In the genomic region with DNA sequence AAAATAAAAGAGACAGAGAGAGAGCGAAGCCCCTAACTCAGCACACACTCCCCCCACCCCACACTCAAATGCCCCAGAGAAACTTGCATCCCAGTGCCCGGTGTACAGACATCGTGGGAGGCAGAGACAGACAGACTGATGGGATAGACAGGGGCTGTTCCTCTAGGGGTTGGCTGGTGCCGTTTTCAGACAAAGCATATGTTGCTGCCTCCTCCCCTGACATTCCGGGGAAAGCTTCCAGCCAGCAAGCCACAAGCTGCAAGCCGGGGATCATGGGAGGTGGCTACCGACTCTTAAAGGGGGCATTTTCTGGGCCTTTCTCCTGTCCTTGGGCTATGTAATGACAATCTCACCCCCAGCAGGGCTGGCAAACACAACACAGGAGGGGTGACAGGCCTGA, we compare ENCODE assay signal across 29 mouse cellular contexts. TPM values are rescaled to one million over a fixed set of nuclear protein-coding genes. Genes with fewer than 3 reads are reported as not detected.
DNase-seq lines count a peak whose midpoint lies in the region; ATAC-seq and TF ChIP-seq lines count a peak whose summit lies in the region.
"Had no signal": no experiment of that assay in that cellular context is flagged by ENCODE, and none has a peak within 500 bp of the region (broad histone marks: within the 10 kb centered on the region; RNA-seq: fewer than 3 reads in every experiment).

No protein-coding gene starts in this region.

- 60% methylated on average over 7 of the region's 7 CpGs for WGBS in forebrain, embryonic 15.5 days
- 66% methylated on average over 7 of the region's 7 CpGs for WGBS in forebrain, embryonic 11.5 days
- 71% methylated on average over 7 of the region's 7 CpGs for WGBS in midbrain, embryonic 16.5 days
- WGBS in midbrain, embryonic 11.5 days, result 60% methylated on average over 7 of the region's 7 CpGs
- WGBS in hindbrain, embryonic 16.5 days, result 59% methylated on average over 7 of the region's 7 CpGs
- WGBS in intestine, postnatal 0 days, result 61% methylated on average over 7 of the region's 7 CpGs

- H3K27me3 ChIP-seq in forebrain, embryonic 15.5 days, result peaks cover 64% of the 10 kb centered on the region
- peaks cover 52% of the 10 kb centered on the region for H3K27me3 ChIP-seq in forebrain, embryonic 11.5 days (ENCODE audit: control insufficient read depth, insufficient read depth, low read length)
- H3K27me3 ChIP-seq in midbrain, embryonic 16.5 days (ENCODE audit: control insufficient read depth, insufficient read depth, low read depth, low read length), result peaks cover 43% of the 10 kb centered on the region
- H3K27me3 ChIP-seq in midbrain, embryonic 11.5 days (ENCODE audit: control insufficient read depth, insufficient read depth, low read length), result peaks cover 52% of the 10 kb centered on the region
- H3K27me3 ChIP-seq in hindbrain, embryonic 16.5 days (replicated peaks; ENCODE audit: control insufficient read depth, insufficient read depth, low read length), result peaks cover 44% of the 10 kb centered on the region
- H3K27me3 ChIP-seq in intestine, postnatal 0 days (replicated peaks; ENCODE audit: control insufficient read depth, insufficient read depth, low read length), result peaks cover 54% of the 10 kb centered on the region

- peak overlapping the region; percentile 84 for H3K4me2 ChIP-seq in forebrain, embryonic 15.5 days (replicated peaks)
- H3K4me2 ChIP-seq in forebrain, embryonic 11.5 days (ENCODE audit: low read depth, low read length, severe bottlenecking), result no peak overlapping the region
- peak overlapping the region; percentile 88 for H3K4me2 ChIP-seq in midbrain, embryonic 16.5 days (ENCODE audit: low read length)
- no peak overlapping the region for H3K4me2 ChIP-seq in midbrain, embryonic 11.5 days
- peak overlapping the region; percentile 87 for H3K4me2 ChIP-seq in hindbrain, embryonic 16.5 days (ENCODE audit: low read length)
- no peak overlapping the region for H3K4me2 ChIP-seq in intestine, postnatal 0 days (replicated peaks; ENCODE audit: low read depth)
- H3K4me2 ChIP-seq: heart, embryonic 13.5 days; neural tube, embryonic 12.5 days had no signal

- no peaks in the 10 kb centered on the region for H3K36me3 ChIP-seq in forebrain, embryonic 15.5 days
- no peaks in the 10 kb centered on the region for H3K36me3 ChIP-seq in forebrain, embryonic 11.5 days (ENCODE audit: control insufficient read depth, insufficient read depth, low read length)
- H3K36me3 ChIP-seq in midbrain, embryonic 16.5 days (ENCODE audit: control insufficient read depth, insufficient read depth, low read length), result no peaks in the 10 kb centered on the region
- no peaks in the 10 kb centered on the region for H3K36me3 ChIP-seq in midbrain, embryonic 11.5 days (ENCODE audit: control insufficient read depth, insufficient read depth, low read length)
- no peaks in the 10 kb centered on the region for H3K36me3 ChIP-seq in hindbrain, embryonic 16.5 days (ENCODE audit: control insufficient read depth, insufficient read depth, low read length)
- no peaks in the 10 kb centered on the region for H3K36me3 ChIP-seq in intestine, postnatal 0 days (ENCODE audit: control insufficient read depth, insufficient read depth)
- H3K36me3 ChIP-seq: heart, embryonic 13.5 days; neural tube, embryonic 12.5 days had no signal

- no peak for DNase-seq in forebrain, embryonic 11.5 days (ENCODE audit: low spot score)
- DNase-seq in layer of hippocampus, adult 2 months (ENCODE audit: low spot score in 2 of 2), result no peak
- DNase-seq in layer of hippocampus, adult 9-10 months (ENCODE audit: low spot score), result no peak
- DNase-seq in midbrain, embryonic 11.5 days (ENCODE audit: low spot score, missing footprints), result no peak
- DNase-seq: adrenal gland, postnatal 10 days; cerebellum, adult 8-10 months; cerebellum, postnatal 36 days; gastrocnemius, postnatal 36 days; heart, adult 2 months; heart, postnatal 14 days; kidney, adult 2 months; lung, postnatal 4 days; thymus, adult 2 months; thymus, postnatal 4 days had no signal

- peaks cover 16% of the 10 kb centered on the region for H3K4me1 ChIP-seq in forebrain, embryonic 15.5 days
- H3K4me1 ChIP-seq in forebrain, embryonic 11.5 days (replicated peaks; ENCODE audit: control insufficient read depth, insufficient read depth, low read length), result peaks cover 10% of the 10 kb centered on the region
- peaks cover 10% of the 10 kb centered on the region; the same call in 1 of the 2 replicates for H3K4me1 ChIP-seq in midbrain, embryonic 16.5 days (ENCODE audit: control insufficient read depth, insufficient read depth, low read length)
- peaks cover 12% of the 10 kb centered on the region for H3K4me1 ChIP-seq in midbrain, embryonic 11.5 days (ENCODE audit: control insufficient read depth, insufficient read depth, low read length)
- H3K4me1 ChIP-seq in hindbrain, embryonic 16.5 days (ENCODE audit: control insufficient read depth, insufficient read depth, low read depth, low read length), result peaks cover 15% of the 10 kb centered on the region
- no peaks in the 10 kb centered on the region for H3K4me1 ChIP-seq in intestine, postnatal 0 days (replicated peaks; ENCODE audit: control insufficient read depth, insufficient read depth, low read length)

- H3K9ac ChIP-seq in forebrain, embryonic 15.5 days (replicated peaks), result no peak overlapping the region
- H3K9ac ChIP-seq in forebrain, embryonic 11.5 days (ENCODE audit: low read length), result no peak overlapping the region
- 0 out of 2 replicates have a peak overlapping the region, but pooled peaks have one; percentile 38 for H3K9ac ChIP-seq in midbrain, embryonic 16.5 days (ENCODE audit: low read depth, low read length)
- H3K9ac ChIP-seq in midbrain, embryonic 11.5 days (ENCODE audit: low read length), result no peak overlapping the region
- H3K9ac ChIP-seq in hindbrain, embryonic 16.5 days (ENCODE audit: low read depth, low read length), result peak overlapping the region; percentile 17
- H3K9ac ChIP-seq in intestine, postnatal 0 days (ENCODE audit: low read depth, low read length), result no peak overlapping the region
- H3K9ac ChIP-seq: heart, embryonic 13.5 days; neural tube, embryonic 12.5 days had no signal

- TF ChIP-seq CTCF in layer of hippocampus, adult 2 months (conservative IDR thresholded peaks at IDR 0.05), result no peak
- TF ChIP-seq CTCF in intestine, postnatal 0 days (IDR thresholded peaks at IDR 0.05; ENCODE audit: low read depth), result no peak

- H3K4me3 ChIP-seq in forebrain, embryonic 15.5 days, result 0 out of 2 replicates have a peak overlapping the region, but pooled peaks have one; percentile 45
- H3K4me3 ChIP-seq in forebrain, embryonic 11.5 days (ENCODE audit: low read depth, low read length), result no peak overlapping the region
- H3K4me3 ChIP-seq in layer of hippocampus, adult 2 months, result peak overlapping the region; percentile 78
- peak overlapping the region; percentile 64 for H3K4me3 ChIP-seq in midbrain, embryonic 16.5 days (ENCODE audit: low read depth, low read length)
- no peak overlapping the region for H3K4me3 ChIP-seq in midbrain, embryonic 11.5 days (ENCODE audit: low read depth, low read length)
- H3K4me3 ChIP-seq in hindbrain, embryonic 16.5 days (ENCODE audit: low read length), result peak overlapping the region; percentile 64; the same call in 1 of the 2 replicates
- no peak overlapping the region for H3K4me3 ChIP-seq in intestine, postnatal 0 days (ENCODE audit: low read depth, low read length)
- H3K4me3 ChIP-seq: heart, adult 2 months; heart, embryonic 13.5 days; neural tube, embryonic 12.5 days had no signal

- no peaks in the 10 kb centered on the region for H3K9me3 ChIP-seq in forebrain, embryonic 15.5 days
- H3K9me3 ChIP-seq in forebrain, embryonic 11.5 days (ENCODE audit: control insufficient read depth, low read length), result no peaks in the 10 kb centered on the region
- no peaks in the 10 kb centered on the region for H3K9me3 ChIP-seq in midbrain, embryonic 16.5 days (replicated peaks; ENCODE audit: control insufficient read depth, low read length, poor library complexity, severe bottlenecking)
- no peaks in the 10 kb centered on the region for H3K9me3 ChIP-seq in midbrain, embryonic 11.5 days (ENCODE audit: control insufficient read depth, low read length)
- no peaks in the 10 kb centered on the region; the same call in 1 of the 2 replicates for H3K9me3 ChIP-seq in hindbrain, embryonic 16.5 days (ENCODE audit: control insufficient read depth, low read length)
- H3K9me3 ChIP-seq in intestine, postnatal 0 days (ENCODE audit: control insufficient read depth), result no peaks in the 10 kb centered on the region
- H3K9me3 ChIP-seq: heart, embryonic 13.5 days had no signal

- ATAC-seq in forebrain, embryonic 15.5 days (replicated peaks), result no peak
- no peak for ATAC-seq in forebrain, embryonic 11.5 days (replicated peaks; ENCODE audit: low FRiP score)
- ATAC-seq in midbrain, embryonic 16.5 days, result no peak
- no peak for ATAC-seq in midbrain, embryonic 11.5 days (ENCODE audit: low FRiP score)
- ATAC-seq in hindbrain, embryonic 16.5 days, result no peak
- no peak for ATAC-seq in intestine, postnatal 0 days
- ATAC-seq: activated CD4-positive, CD25-positive, alpha-beta regulatory T cell, adult 4 months had no signal

- no peak overlapping the region for H3K27ac ChIP-seq in forebrain, embryonic 15.5 days (replicated peaks)
- no peak overlapping the region for H3K27ac ChIP-seq in forebrain, embryonic 11.5 days (ENCODE audit: low read depth, low read length)
- H3K27ac ChIP-seq in layer of hippocampus, adult 2 months, result peak overlapping the region; percentile 91; the same call in 1 of the 2 replicates
- H3K27ac ChIP-seq in midbrain, embryonic 16.5 days (ENCODE audit: low read length), result no peak overlapping the region
- no peak overlapping the region for H3K27ac ChIP-seq in midbrain, embryonic 11.5 days (ENCODE audit: low read depth, low read length)
- H3K27ac ChIP-seq in hindbrain, embryonic 16.5 days (ENCODE audit: low read depth, low read length), result no peak overlapping the region
- no peak overlapping the region for H3K27ac ChIP-seq in intestine, postnatal 0 days (ENCODE audit: low read depth, low read length)
- H3K27ac ChIP-seq: heart, adult 2 months; heart, embryonic 13.5 days; kidney, postnatal 0 days; neural tube, embryonic 12.5 days; stomach, postnatal 0 days had no signal

RNA-seq across cellular contexts. Expression of gene Fam43b, which starts 2.6 kb away (rescaled TPM):
- polyA plus RNA-seq in forebrain, embryonic 15.5 days (2015; fragmentation: Nextera tagmentation; extraction: Ambion mirVana), result 4.7 and 7.2 TPM in 2 replicates
- polyA plus RNA-seq in forebrain, embryonic 11.5 days (2014; fragmentation: Nextera tagmentation; extraction: Ambion mirVana), result not detected in 2 replicates
- total RNA-seq in layer of hippocampus, adult 2 months (2021), result 10 to 100 TPM; 26.5 to 33.1 TPM
- 11.5 and 15.9 TPM in 2 replicates for polyA plus RNA-seq in midbrain, embryonic 16.5 days (2015; fragmentation: Nextera tagmentation; extraction: Ambion mirVana)
- polyA plus RNA-seq in midbrain, embryonic 11.5 days (2014; fragmentation: Nextera tagmentation; extraction: Ambion mirVana), result 0.14 TPM in 1 of 2 replicates, not detected in the other
- 16.6 and 17.3 TPM in 2 replicates for polyA plus RNA-seq in hindbrain, embryonic 16.5 days (2015; fragmentation: Nextera tagmentation; extraction: Ambion mirVana)
- polyA plus RNA-seq in intestine, postnatal 0 days (2015; fragmentation: Nextera tagmentation; extraction: Ambion mirVana), result not detected in 2 replicates
- total RNA-seq: gastrocnemius, adult 18-20 months; gastrocnemius, postnatal 36 days; heart, adult 2 months; heart, postnatal 14 days; liver, adult 2 months; megakaryocyte-erythroid progenitor cell, adult 5-6 weeks had no signal
- polyA plus RNA-seq: activated CD4-positive, CD25-positive, alpha-beta regulatory T cell, adult 4 months; heart, adult 2 months; heart, embryonic 13.5 days; kidney, adult 2 months; large intestine, adult 2 months; limb, embryonic 11.5 days; liver, adult 2 months; liver, embryonic 16.5 days; stomach, postnatal 0 days; thymus, adult 2 months had no signal

RNA-seq across cellular contexts. Expression of gene Cda, which starts 25.9 kb away (rescaled TPM):
- polyA plus RNA-seq in forebrain, embryonic 15.5 days (2015; fragmentation: Nextera tagmentation; extraction: Ambion mirVana), result 1.4 and 2.2 TPM in 2 replicates
- 1.9 and 2.2 TPM in 2 replicates for polyA plus RNA-seq in forebrain, embryonic 11.5 days (2014; fragmentation: Nextera tagmentation; extraction: Ambion mirVana)
- 1 to 10 TPM; 1.9 to 3.2 TPM for total RNA-seq in layer of hippocampus, adult 2 months (2021)
- polyA plus RNA-seq in midbrain, embryonic 16.5 days (2015; fragmentation: Nextera tagmentation; extraction: Ambion mirVana), result 4.4 and 4.8 TPM in 2 replicates
- 1.7 and 2.0 TPM in 2 replicates for polyA plus RNA-seq in midbrain, embryonic 11.5 days (2014; fragmentation: Nextera tagmentation; extraction: Ambion mirVana)
- polyA plus RNA-seq in hindbrain, embryonic 16.5 days (2015; fragmentation: Nextera tagmentation; extraction: Ambion mirVana), result 7.9 and 8.1 TPM in 2 replicates
- 37.5 and 41.7 TPM in 2 replicates for polyA plus RNA-seq in intestine, postnatal 0 days (2015; fragmentation: Nextera tagmentation; extraction: Ambion mirVana)
- polyA plus RNA-seq: activated CD4-positive, CD25-positive, alpha-beta regulatory T cell, adult 4 months had no signal

RNA-seq across cellular contexts. Expression of gene Mul1, which starts 40.8 kb away (rescaled TPM):
- polyA plus RNA-seq in forebrain, embryonic 15.5 days (2015; fragmentation: Nextera tagmentation; extraction: Ambion mirVana), result 18.5 and 19.0 TPM in 2 replicates
- polyA plus RNA-seq in forebrain, embryonic 11.5 days (2014; fragmentation: Nextera tagmentation; extraction: Ambion mirVana), result 18.6 and 21.1 TPM in 2 replicates
- 10 to 100 TPM; 54.4 to 57.9 TPM for total RNA-seq in layer of hippocampus, adult 2 months (2021)
- polyA plus RNA-seq in midbrain, embryonic 16.5 days (2015; fragmentation: Nextera tagmentation; extraction: Ambion mirVana), result 18.3 and 20.1 TPM in 2 replicates
- polyA plus RNA-seq in midbrain, embryonic 11.5 days (2014; fragmentation: Nextera tagmentation; extraction: Ambion mirVana), result 17.9 and 18.5 TPM in 2 replicates
- polyA plus RNA-seq in hindbrain, embryonic 16.5 days (2015; fragmentation: Nextera tagmentation; extraction: Ambion mirVana), result 21.6 and 23.7 TPM in 2 replicates
- polyA plus RNA-seq in intestine, postnatal 0 days (2015; fragmentation: Nextera tagmentation; extraction: Ambion mirVana), result 34.7 and 35.0 TPM in 2 replicates

Comparison
In these comparisons a context has a peak if more than half of its experiments do, and no peak if none do; other contexts are left out.
1. H3K4me2 ChIP-seq: peak in forebrain, embryonic 15.5 days (single experiment), midbrain, embryonic 16.5 days (single experiment) and hindbrain, embryonic 16.5 days (single experiment); none in forebrain, embryonic 11.5 days (single experiment), midbrain, embryonic 11.5 days (single experiment) and intestine, postnatal 0 days (single experiment).
2. H3K4me3 ChIP-seq: peak in forebrain, embryonic 15.5 days (single experiment), layer of hippocampus, adult 2 months (single experiment), midbrain, embryonic 16.5 days (single experiment) and hindbrain, embryonic 16.5 days (single experiment); none in forebrain, embryonic 11.5 days (single experiment), midbrain, embryonic 11.5 days (single experiment) and intestine, postnatal 0 days (single experiment).
3. H3K9ac ChIP-seq: peak in midbrain, embryonic 16.5 days (single experiment) and hindbrain, embryonic 16.5 days (single experiment); none in forebrain, embryonic 15.5 days (single experiment), forebrain, embryonic 11.5 days (single experiment), midbrain, embryonic 11.5 days (single experiment) and intestine, postnatal 0 days (single experiment).